Mouse (Mus musculus) forebrain, embryonic 15.5 days (tissue): ENCODE measurements at regions not wholly inside any gene's neighbourhood (a gene's known extent, or its start where the extent isn't known, plus 50 kb on each side); places are given as distances from the start of the nearest gene placed in this dataset.

Experiments used
- ATAC-seq: fragments of 200-750 bp; cut with Nextera tagmentation; replicated peaks from 2 replicates; pipeline ENCODE4 v1.8.0; 2017; ENCODE audit warnings: mild to moderate bottlenecking, moderate TSS enrichment, moderate library complexity
- H3K27ac ChIP-seq: fragments of 300-500 bp; sonication (generic); replicated peaks from 2 replicates; pipeline ENCODE4 v1.5.1; 2015; ENCODE audit warnings: mild to moderate bottlenecking, inconsistent platforms
- H3K27me3 ChIP-seq: fragments of 300-500 bp; sonication (generic); 2 replicates; pipeline ENCODE4 v1.6.1; 2015; ENCODE audit warnings: inconsistent platforms
- H3K36me3 ChIP-seq: fragments of 300-500 bp; sonication (generic); 2 replicates; pipeline ENCODE4 v1.6.1; 2015; ENCODE audit warnings: mild to moderate bottlenecking, inconsistent platforms
- H3K4me1 ChIP-seq: fragments of 300-500 bp; sonication (generic); 2 replicates; pipeline ENCODE4 v1.6.1; 2015; ENCODE audit warnings: inconsistent platforms
- H3K4me2 ChIP-seq: fragments of 300-500 bp; sonication (generic); replicated peaks from 2 replicates; pipeline ENCODE4 v1.6.1; 2015; ENCODE audit warnings: mild to moderate bottlenecking, inconsistent platforms
- H3K4me3 ChIP-seq: fragments of 300-500 bp; sonication (generic); 2 replicates; pipeline ENCODE4 v1.5.1; 2015; ENCODE audit warnings: mild to moderate bottlenecking, inconsistent platforms
- H3K9ac ChIP-seq: fragments of 300-500 bp; sonication (generic); replicated peaks from 2 replicates; pipeline ENCODE4 v1.6.1; 2015; ENCODE audit warnings: mild to moderate bottlenecking, inconsistent platforms
- H3K9me3 ChIP-seq: fragments of 300-500 bp; sonication (generic); 2 replicates; pipeline ENCODE4 v1.6.1; 2016; ENCODE audit warnings: inconsistent platforms
- WGBS: fragments of 180-500 bp; shearing (Covaris S2); methylation state at CpG from one replicate; pipeline ENCODE4 v1.1.7; 2015; ENCODE audit warnings: mixed read lengths; 5-methylcytosine and 5-hydroxymethylcytosine counted together

GRCm38 (mm10) chr14:16957802-16958201 lies 138.8 kb upstream of the Rarb start:
- 44% methylated on average over 3 of the region's 3 CpGs for WGBS
- H3K36me3 ChIP-seq, result no peaks in the 10 kb centered on the region
- H3K27me3 ChIP-seq, result no peaks in the 10 kb centered on the region
- H3K9me3 ChIP-seq, result no peaks in the 10 kb centered on the region
- H3K9ac ChIP-seq, result no peak overlapping the region
- ATAC-seq, result no peak
- no peak overlapping the region for H3K27ac ChIP-seq
- no peak overlapping the region for H3K4me2 ChIP-seq
- H3K4me1 ChIP-seq, result 0 out of 2 replicates have a peak, but pooled peaks cover 5% of the 10 kb centered on the region
- no peak overlapping the region for H3K4me3 ChIP-seq

GRCm38 (mm10) chr14:16954511-16955443 lies 135.8 kb upstream of the Rarb start:
- 33% methylated on average over 6 of the region's 6 CpGs for WGBS
- Histone ChIP-seq H3K4me2 (no peak overlapping the region), H3K9me3 (no peaks in the 10 kb centered on the region), H3K4me1 (0 out of 2 replicates have a peak, but pooled peaks cover 5% of the 10 kb centered on the region), H3K36me3 (no peaks in the 10 kb centered on the region), H3K27me3 (no peaks in the 10 kb centered on the region), H3K9ac (no peak overlapping the region), H3K4me3 (no peak overlapping the region), H3K27ac (no peak overlapping the region)
- 0 out of 2 replicates have a peak, but pooled peaks have one; percentile 38 for ATAC-seq

- H3K4me3 ChIP-seq, result no peak overlapping the region
- no peaks in the 10 kb centered on the region for H3K4me1 ChIP-seq
- H3K4me2 ChIP-seq, result no peak overlapping the region
- ATAC-seq, result no peak
- H3K9me3 ChIP-seq, result no peaks in the 10 kb centered on the region
- H3K9ac ChIP-seq, result no peak overlapping the region
- no peak overlapping the region for H3K27ac ChIP-seq
- H3K36me3 ChIP-seq, result no peaks in the 10 kb centered on the region
- H3K27me3 ChIP-seq, result no peaks in the 10 kb centered on the region
- 83% methylated on average over 1 of the region's 1 CpGs for WGBS
Measured at GRCm38 (mm10) chr14:16948736-16949135, 129.8 kb upstream of the Rarb start.

GRCm38 (mm10) chr14:16944441-16944840 lies 125.5 kb upstream of the Rarb start:
- Histone ChIP-seq H3K27ac (no peak overlapping the region), H3K4me3 (no peak overlapping the region), H3K9me3 (no peaks in the 10 kb centered on the region), H3K4me1 (no peaks in the 10 kb centered on the region), H3K36me3 (no peaks in the 10 kb centered on the region), H3K4me2 (no peak overlapping the region), H3K27me3 (no peaks in the 10 kb centered on the region), H3K9ac (no peak overlapping the region)
- ATAC-seq, result no peak
- 81% methylated on average over 1 of the region's 1 CpGs for WGBS

GRCm38 (mm10) chr14:16943531-16943930 lies 124.6 kb upstream of the Rarb start:
- no peak overlapping the region for H3K4me2 ChIP-seq
- no peaks in the 10 kb centered on the region for H3K4me1 ChIP-seq
- H3K27ac ChIP-seq, result no peak overlapping the region
- no peak for ATAC-seq
- H3K9ac ChIP-seq, result no peak overlapping the region
- no peaks in the 10 kb centered on the region for H3K27me3 ChIP-seq
- H3K36me3 ChIP-seq, result no peaks in the 10 kb centered on the region
- H3K9me3 ChIP-seq, result no peaks in the 10 kb centered on the region
- 86% methylated on average over 5 of the region's 5 CpGs for WGBS
- H3K4me3 ChIP-seq, result no peak overlapping the region

- no peak for ATAC-seq
- Histone ChIP-seq H3K4me1 (no peaks in the 10 kb centered on the region), H3K4me2 (no peak overlapping the region), H3K9ac (no peak overlapping the region), H3K27ac (no peak overlapping the region), H3K27me3 (no peaks in the 10 kb centered on the region), H3K36me3 (no peaks in the 10 kb centered on the region), H3K9me3 (no peaks in the 10 kb centered on the region), H3K4me3 (no peak overlapping the region)
- WGBS, result 95% methylated on average over 2 of the region's 2 CpGs
Measured at GRCm38 (mm10) chr14:16927136-16927535, 108.2 kb upstream of the Rarb start.

- H3K27me3 ChIP-seq, result no peaks in the 10 kb centered on the region
- no peak for ATAC-seq
- no peaks in the 10 kb centered on the region for H3K36me3 ChIP-seq
- H3K4me1 ChIP-seq, result no peaks in the 10 kb centered on the region
- no peak overlapping the region for H3K4me3 ChIP-seq
- no peak overlapping the region for H3K4me2 ChIP-seq
- no peak overlapping the region for H3K9ac ChIP-seq
- WGBS, result 71% methylated on average over 9 of the region's 9 CpGs
- H3K27ac ChIP-seq, result no peak overlapping the region
- H3K9me3 ChIP-seq, result no peaks in the 10 kb centered on the region
Measured at GRCm38 (mm10) chr14:16901534-16902147, 82.7 kb upstream of the Rarb start.

- ATAC-seq, result no peak
- Histone ChIP-seq H3K9me3 (no peaks in the 10 kb centered on the region), H3K27ac (no peak overlapping the region), H3K27me3 (no peaks in the 10 kb centered on the region), H3K4me1 (no peaks in the 10 kb centered on the region), H3K4me3 (no peak overlapping the region), H3K4me2 (no peak overlapping the region), H3K36me3 (no peaks in the 10 kb centered on the region), H3K9ac (no peak overlapping the region)
- WGBS, result 39% methylated on average over 3 of the region's 3 CpGs
Measured at GRCm38 (mm10) chr14:16897747-16898544, 79.0 kb upstream of the Rarb start.

- WGBS, result 91% methylated on average over 3 of the region's 3 CpGs
- no peaks in the 10 kb centered on the region for H3K36me3 ChIP-seq
- H3K27me3 ChIP-seq, result no peaks in the 10 kb centered on the region
- no peak for ATAC-seq
- no peaks in the 10 kb centered on the region for H3K4me1 ChIP-seq
- H3K27ac ChIP-seq, result no peak overlapping the region
- H3K9ac ChIP-seq, result no peak overlapping the region
- no peak overlapping the region for H3K4me2 ChIP-seq
- no peak overlapping the region for H3K4me3 ChIP-seq
- H3K9me3 ChIP-seq, result no peaks in the 10 kb centered on the region
Measured at GRCm38 (mm10) chr14:16896974-16897373, 78.0 kb upstream of the Rarb start.

- Histone ChIP-seq H3K36me3 (no peaks in the 10 kb centered on the region), H3K4me1 (no peaks in the 10 kb centered on the region), H3K27ac (no peak overlapping the region), H3K4me2 (no peak overlapping the region), H3K27me3 (no peaks in the 10 kb centered on the region), H3K4me3 (no peak overlapping the region), H3K9me3 (no peaks in the 10 kb centered on the region), H3K9ac (no peak overlapping the region)
- WGBS, result 50% methylated on average over 3 of the region's 3 CpGs
- no peak for ATAC-seq
Measured at GRCm38 (mm10) chr14:16881249-16881648, 62.3 kb upstream of the Rarb start.

GRCm38 (mm10) chr14:16869221-16869620 lies 50.3 kb upstream of the Rarb start:
- WGBS, result 93% methylated on average over 2 of the region's 2 CpGs
- no peaks in the 10 kb centered on the region for H3K4me1 ChIP-seq
- H3K4me2 ChIP-seq, result no peak overlapping the region
- no peak overlapping the region for H3K27ac ChIP-seq
- H3K27me3 ChIP-seq, result no peaks in the 10 kb centered on the region
- no peak overlapping the region for H3K4me3 ChIP-seq
- ATAC-seq, result no peak
- no peak overlapping the region for H3K9ac ChIP-seq
- no peaks in the 10 kb centered on the region for H3K36me3 ChIP-seq
- no peaks in the 10 kb centered on the region for H3K9me3 ChIP-seq
